Mouse (Mus musculus) midbrain, embryonic 16.5 days (tissue): ENCODE data around the gene Dscam. TPM values are rescaled to one million over a fixed set of nuclear protein-coding genes. Genes with fewer than 3 reads are reported as not detected.
A peak's percentile ranks its signal among the peaks of the same experiment; 100 is the strongest.

Experiments
- ATAC-seq: fragments of 200-750 bp; cut with Nextera tagmentation; 2 replicates; pipeline ENCODE4 v1.8.0; 2017; ENCODE audit warnings: moderate TSS enrichment
- H3K27ac ChIP-seq: fragments of 300-500 bp; sonication (generic); 2 replicates; pipeline ENCODE4 v1.5.1; 2014; ENCODE audit warnings: mild to moderate bottlenecking, low read length, mixed read lengths
- H3K27me3 ChIP-seq: fragments of 300-500 bp; sonication (generic); 2 replicates; pipeline ENCODE4 v1.6.1; 2014; ENCODE audit warnings: low read depth, low read length, mixed read lengths; ENCODE audit not compliant: control insufficient read depth, insufficient read depth
- H3K36me3 ChIP-seq: fragments of 300-500 bp; sonication (generic); 2 replicates; pipeline ENCODE4 v1.6.1; 2014; ENCODE audit warnings: mild to moderate bottlenecking, low read length, moderate library complexity, mixed read lengths; ENCODE audit not compliant: control insufficient read depth, insufficient read depth
- H3K4me1 ChIP-seq: fragments of 300-500 bp; sonication (generic); 2 replicates; pipeline ENCODE4 v1.6.1; 2014; ENCODE audit warnings: mild to moderate bottlenecking, low read length, mixed read lengths; ENCODE audit not compliant: control insufficient read depth, insufficient read depth
- H3K4me2 ChIP-seq: fragments of 300-500 bp; sonication (generic); 2 replicates; pipeline ENCODE4 v1.6.1; 2014; ENCODE audit warnings: mild to moderate bottlenecking, low read length, mixed read lengths
- H3K4me3 ChIP-seq: fragments of 300-500 bp; sonication (generic); 2 replicates; pipeline ENCODE4 v1.5.1; 2014; ENCODE audit warnings: low read depth, mild to moderate bottlenecking, low read length, moderate library complexity, mixed read lengths
- H3K9ac ChIP-seq: fragments of 300-500 bp; sonication (generic); 2 replicates; pipeline ENCODE4 v1.6.1; 2014; ENCODE audit warnings: low read depth, low read length, mixed read lengths
- H3K9me3 ChIP-seq: fragments of 300-500 bp; sonication (generic); replicated peaks from 2 replicates; pipeline ENCODE4 v1.6.1; 2014; ENCODE audit warnings: mild to moderate bottlenecking, low read length, mixed read lengths; ENCODE audit not compliant: control insufficient read depth, poor library complexity, severe bottlenecking
- WGBS: fragments of 180-500 bp; shearing (Covaris S2); extraction: QIAGEN DNeasy Blood & Tissue Kit; methylation state at CpG from one replicate; pipeline ENCODE4 v1.1.7; 2014; 5-methylcytosine and 5-hydroxymethylcytosine counted together
- polyA plus RNA-seq: library from polyadenylated mRNA; unstranded; fragments of >200 nt; fragmentation: Nextera tagmentation; extraction: Ambion mirVana; gene quantifications from 2 replicates; pipeline ENCODE4 v1.2.1, GENCODE M21; 2015

Gene Dscam
- polyA plus RNA-seq, 1 experiment from 2014 or later, result 16.2 TPM

GRCm38 (mm10) chr16:96927408-96927807 lies 243.1 kb downstream of the Dscam start:
- no peak overlapping the region for H3K9ac ChIP-seq
- H3K27me3 ChIP-seq, result no peaks in the 10 kb centered on the region
- no peak overlapping the region for H3K4me3 ChIP-seq
- peak; percentile 47; the same call in 1 of the 2 replicates for ATAC-seq
- H3K36me3 ChIP-seq, result no peaks in the 10 kb centered on the region
- no peaks in the 10 kb centered on the region for H3K9me3 ChIP-seq
- no peak overlapping the region for H3K4me2 ChIP-seq
- peaks cover 9% of the 10 kb centered on the region for H3K4me1 ChIP-seq
- peak overlapping the region; percentile 86 for H3K27ac ChIP-seq

GRCm38 (mm10) chr16:96926977-96927376 lies 243.6 kb downstream of the Dscam start:
- Histone ChIP-seq H3K9me3 (no peaks in the 10 kb centered on the region), H3K27me3 (no peaks in the 10 kb centered on the region), H3K36me3 (no peaks in the 10 kb centered on the region), H3K27ac (peak overlapping the region; percentile 86), H3K9ac (no peak overlapping the region), H3K4me1 (peaks cover 9% of the 10 kb centered on the region), H3K4me2 (no peak overlapping the region), H3K4me3 (no peak overlapping the region)
- 39% methylated on average over 3 of the region's 3 CpGs for WGBS
- ATAC-seq, result peak; percentile 87

- Histone ChIP-seq H3K27me3 (no peaks in the 10 kb centered on the region), H3K4me2 (no peak overlapping the region), H3K9ac (no peak overlapping the region), H3K9me3 (no peaks in the 10 kb centered on the region), H3K4me3 (no peak overlapping the region), H3K4me1 (peaks cover 33% of the 10 kb centered on the region), H3K27ac (no peak overlapping the region), H3K36me3 (no peaks in the 10 kb centered on the region)
- no peak for ATAC-seq
- 94% methylated on average over 4 of the region's 4 CpGs for WGBS
Observed at GRCm38 (mm10) chr16:96923941-96924340, 246.6 kb downstream of the Dscam start.

- 0 out of 2 replicates have a peak overlapping the region, but pooled peaks have one; percentile 56 for H3K27ac ChIP-seq
Observed at GRCm38 (mm10) chr16:96914495-96914894, 256.1 kb downstream of the Dscam start.

GRCm38 (mm10) chr16:96912836-96913235 lies 257.7 kb downstream of the Dscam start:
- Histone ChIP-seq H3K27me3 (no peaks in the 10 kb centered on the region), H3K4me3 (no peak overlapping the region), H3K4me1 (peaks cover 6% of the 10 kb centered on the region; the same call in 1 of the 2 replicates), H3K9me3 (no peaks in the 10 kb centered on the region), H3K9ac (no peak overlapping the region), H3K27ac (no peak overlapping the region; the same call in 1 of the 2 replicates), H3K4me2 (no peak overlapping the region), H3K36me3 (no peaks in the 10 kb centered on the region)
- 81% methylated on average over 7 of the region's 7 CpGs for WGBS
- ATAC-seq, result no peak

More at GRCm38 (mm10) chr16:96914495-96914894, 256.1 kb downstream of the Dscam start:
- Histone ChIP-seq H3K4me1 (peaks cover 7% of the 10 kb centered on the region), H3K36me3 (no peaks in the 10 kb centered on the region), H3K4me2 (no peak overlapping the region), H3K27me3 (no peaks in the 10 kb centered on the region), H3K9me3 (no peaks in the 10 kb centered on the region), H3K4me3 (no peak overlapping the region), H3K9ac (no peak overlapping the region)
- 79% methylated on average over 3 of the region's 3 CpGs for WGBS
- no peak for ATAC-seq

GRCm38 (mm10) chr16:96912103-96912502 lies 258.4 kb downstream of the Dscam start:
- no peaks in the 10 kb centered on the region for H3K36me3 ChIP-seq
- peaks cover 6% of the 10 kb centered on the region; the same call in 1 of the 2 replicates for H3K4me1 ChIP-seq
- H3K9me3 ChIP-seq, result no peaks in the 10 kb centered on the region
- H3K9ac ChIP-seq, result no peak overlapping the region
- no peak overlapping the region for H3K4me2 ChIP-seq
- no peaks in the 10 kb centered on the region for H3K27me3 ChIP-seq
- no peak overlapping the region for H3K27ac ChIP-seq
- no peak overlapping the region for H3K4me3 ChIP-seq
- ATAC-seq, result no peak
- 94% methylated on average over 2 of the region's 2 CpGs for WGBS

- H3K27me3 ChIP-seq, result no peaks in the 10 kb centered on the region
- no peak overlapping the region for H3K27ac ChIP-seq
- peaks cover 6% of the 10 kb centered on the region; the same call in 1 of the 2 replicates for H3K4me1 ChIP-seq
- H3K4me3 ChIP-seq, result no peak overlapping the region
- H3K9ac ChIP-seq, result no peak overlapping the region
- H3K4me2 ChIP-seq, result no peak overlapping the region
- WGBS, result 77% methylated on average over 4 of the region's 4 CpGs
- H3K36me3 ChIP-seq, result no peaks in the 10 kb centered on the region
- ATAC-seq, result no peak
- H3K9me3 ChIP-seq, result no peaks in the 10 kb centered on the region
Observed at GRCm38 (mm10) chr16:96910405-96911164, 260.0 kb downstream of the Dscam start.

- Histone ChIP-seq H3K4me2 (no peak overlapping the region), H3K4me1 (peaks cover 11% of the 10 kb centered on the region), H3K36me3 (no peaks in the 10 kb centered on the region), H3K27ac (no peak overlapping the region), H3K9me3 (no peaks in the 10 kb centered on the region), H3K4me3 (no peak overlapping the region), H3K9ac (no peak overlapping the region), H3K27me3 (no peaks in the 10 kb centered on the region)
- 88% methylated on average over 1 of the region's 1 CpGs for WGBS
- no peak for ATAC-seq
Observed at GRCm38 (mm10) chr16:96907818-96908217, 262.7 kb downstream of the Dscam start.

- Histone ChIP-seq H3K4me1 (peaks cover 11% of the 10 kb centered on the region), H3K4me2 (no peak overlapping the region), H3K9me3 (no peaks in the 10 kb centered on the region), H3K27ac (no peak overlapping the region), H3K4me3 (no peak overlapping the region), H3K9ac (no peak overlapping the region), H3K27me3 (no peaks in the 10 kb centered on the region), H3K36me3 (no peaks in the 10 kb centered on the region)
- WGBS, result 91% methylated on average over 1 of the region's 1 CpGs
- ATAC-seq, result no peak
Observed at GRCm38 (mm10) chr16:96907081-96907480, 263.5 kb downstream of the Dscam start.
